Mouse (Mus musculus) brain, embryonic 14.5 days (tissue): ENCODE data around the gene Ush2a.
A peak's percentile ranks its signal among the peaks of the same experiment; 100 is the strongest.

ENCODE experiments used
- CTCF ChIP-seq: fragments of 200-500 bp; IDR thresholded peaks from 2 replicates; pipeline ENCODE4 v1.5.1; 2012; ENCODE audit warnings: inconsistent platforms, mild to moderate bottlenecking, moderate library complexity, borderline replicate concordance; ENCODE audit not compliant: insufficient read depth, insufficient read length; ENCODE audit errors: extremely low read depth
- POLR2A ChIP-seq: fragments of 200-500 bp; IDR thresholded peaks from 2 replicates; pipeline ENCODE4 v1.6.1; 2012; ENCODE audit warnings: mild to moderate bottlenecking, inconsistent platforms, borderline replicate concordance; ENCODE audit not compliant: poor library complexity, insufficient read depth, insufficient read length, severe bottlenecking; ENCODE audit errors: extremely low read depth

DNA sequence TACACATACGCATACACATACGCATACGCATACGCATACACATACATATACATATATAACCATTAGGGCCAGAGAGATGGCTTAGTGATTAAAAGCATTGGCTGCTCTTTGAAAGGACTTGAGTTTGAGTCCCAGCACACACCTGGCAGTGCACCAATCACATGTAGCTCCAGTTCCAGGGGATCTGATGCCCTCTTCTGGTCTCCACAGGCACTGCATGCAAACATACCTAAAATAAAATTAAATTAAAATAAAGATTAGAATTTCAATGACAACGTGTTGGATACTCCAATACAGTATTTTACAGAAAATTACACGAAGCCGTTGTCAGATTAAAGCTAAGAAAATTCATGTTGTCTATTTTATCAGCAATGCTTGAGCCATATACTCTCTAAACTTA is 336.2 kb downstream of the Ush2a start:
- peak; percentile 26; the same call in 1 of the 2 replicates for TF ChIP-seq CTCF
- TF ChIP-seq POLR2A: no peak
